Mouse (Mus musculus) midbrain, embryonic 14.5 days (tissue): Measurements from ENCODE around the gene Chd4. TPM values are rescaled to one million over a fixed set of nuclear protein-coding genes. Genes with fewer than 3 reads are reported as not detected.
A peak's percentile ranks its signal among the peaks of the same experiment; 100 is the strongest.
"Not testable (repeated sequence)": the region's sequence is repeated elsewhere in the genome, so short reads cannot be mapped to it uniquely, and the experiment has no call there.

Experiments used
- ATAC-seq: fragments of 200-750 bp; cut with Nextera tagmentation; 2 replicates; pipeline ENCODE4 v1.8.0; 2017; ENCODE audit warnings: moderate number of reproducible peaks, moderate library complexity; ENCODE audit not compliant: low FRiP score, low TSS enrichment
- DNase-seq: peaks from one replicate; pipeline ENCODE4 v3.0.0-alpha.2; 2015
- H3K27ac ChIP-seq: fragments of 300-500 bp; sonication (generic); replicated peaks from 2 replicates; pipeline ENCODE4 v1.5.1; 2014; ENCODE audit warnings: mild to moderate bottlenecking, low read depth, low read length, moderate library complexity
- H3K27me3 ChIP-seq: fragments of 300-500 bp; sonication (generic); 2 replicates; pipeline ENCODE4 v1.6.1; 2014; ENCODE audit warnings: low read length, control low read depth, mixed read lengths; ENCODE audit not compliant: control insufficient read depth, insufficient read depth
- H3K36me3 ChIP-seq: fragments of 300-500 bp; sonication (generic); 2 replicates; pipeline ENCODE4 v1.6.1; 2014; ENCODE audit warnings: low read length, control low read depth; ENCODE audit not compliant: control insufficient read depth, insufficient read depth
- H3K4me1 ChIP-seq: fragments of 300-500 bp; sonication (generic); 2 replicates; pipeline ENCODE4 v1.6.1; 2014; ENCODE audit warnings: mild to moderate bottlenecking, antibody characterized with exemption, low read length, control low read depth; ENCODE audit not compliant: control insufficient read depth, insufficient read depth
- H3K4me2 ChIP-seq: fragments of 300-500 bp; sonication (generic); 2 replicates; pipeline ENCODE4 v1.6.1; 2014; ENCODE audit warnings: mild to moderate bottlenecking, low read length, moderate library complexity
- H3K4me3 ChIP-seq: fragments of 300-500 bp; sonication (generic); replicated peaks from 2 replicates; pipeline ENCODE4 v1.5.1; 2014; ENCODE audit warnings: low read depth, low read length
- H3K9ac ChIP-seq: fragments of 300-500 bp; sonication (generic); replicated peaks from 2 replicates; pipeline ENCODE4 v1.6.1; 2014; ENCODE audit warnings: mild to moderate bottlenecking, low read length, moderate library complexity
- H3K9me3 ChIP-seq: fragments of 300-500 bp; sonication (generic); 2 replicates; pipeline ENCODE4 v1.6.1; 2016; ENCODE audit warnings: low read length, control low read depth, mixed read lengths; ENCODE audit not compliant: control insufficient read depth
- WGBS: fragments of 180-500 bp; shearing (Covaris S2); extraction: QIAGEN DNeasy Blood & Tissue Kit; methylation state at CpG from one replicate; pipeline ENCODE4 v1.1.7; 2014; 5-methylcytosine and 5-hydroxymethylcytosine counted together
- polyA plus RNA-seq: library from polyadenylated mRNA; unstranded; fragments of >200 nt; fragmentation: Nextera tagmentation; extraction: Ambion mirVana; gene quantifications from 2 replicates; pipeline ENCODE4 v1.2.1, GENCODE M21; 2014

Chd4 gene
- polyA plus RNA-seq, 1 experiment from 2014 or later = 90.6 TPM

- peak overlapping the region; percentile 70 for H3K27ac ChIP-seq
- H3K9ac ChIP-seq = no peak overlapping the region; the same call in 1 of the 2 replicates
- H3K4me1 ChIP-seq = 0 out of 2 replicates have a peak, but pooled peaks cover 2% of the 10 kb centered on the region
- peaks cover 62% of the 10 kb centered on the region for H3K36me3 ChIP-seq
- no peak overlapping the region for H3K4me2 ChIP-seq
- no peak for DNase-seq
- no peak overlapping the region for H3K4me3 ChIP-seq
- no peaks in the 10 kb centered on the region for H3K27me3 ChIP-seq
- no peak for ATAC-seq
- H3K9me3 ChIP-seq = no peaks in the 10 kb centered on the region
- 12% methylated on average over 7 of the region's 7 CpGs for WGBS
Observed at GRCm38 (mm10) chr6:125156903-125157614, 61.3 kb downstream of the Chd4 start.

GRCm38 (mm10) chr6:125158944-125159492 is 63.2 kb downstream of the Chd4 start:
- no peak for DNase-seq

GRCm38 (mm10) chr6:125159773-125160557 is 64.2 kb downstream of the Chd4 start:
- peaks cover 55% of the 10 kb centered on the region for H3K36me3 ChIP-seq

More at GRCm38 (mm10) chr6:125158944-125159492, 63.2 kb downstream of the Chd4 start:
- no peak overlapping the region for H3K4me3 ChIP-seq
- H3K9me3 ChIP-seq = no peaks in the 10 kb centered on the region
- no peak overlapping the region for H3K27ac ChIP-seq
- no peaks in the 10 kb centered on the region for H3K27me3 ChIP-seq
- WGBS = 86% methylated on average over 15 of the region's 15 CpGs
- peaks cover 10% of the 10 kb centered on the region for H3K4me1 ChIP-seq
- peaks cover 57% of the 10 kb centered on the region for H3K36me3 ChIP-seq
- no peak overlapping the region for H3K4me2 ChIP-seq
- H3K9ac ChIP-seq = no peak overlapping the region
- ATAC-seq = no peak

GRCm38 (mm10) chr6:125160558-125160853 is 64.7 kb downstream of the Chd4 start:
- ATAC-seq (no peak), DNase-seq (no peak)
- Histone ChIP-seq H3K27ac (no peak overlapping the region), H3K4me1 (peaks cover 12% of the 10 kb centered on the region), H3K36me3 (peaks cover 55% of the 10 kb centered on the region), H3K27me3 (no peaks in the 10 kb centered on the region), H3K9ac (no peak overlapping the region), H3K4me3 (no peak overlapping the region), H3K9me3 (no peaks in the 10 kb centered on the region), H3K4me2 (no peak overlapping the region)
- WGBS = 42% methylated on average over 10 of the region's 10 CpGs

More at GRCm38 (mm10) chr6:125159773-125160557, 64.2 kb downstream of the Chd4 start:
- ATAC-seq (no peak), DNase-seq (no peak)
- no peak overlapping the region for H3K4me2 ChIP-seq
- no peaks in the 10 kb centered on the region for H3K9me3 ChIP-seq
- H3K4me1 ChIP-seq = peaks cover 12% of the 10 kb centered on the region
- WGBS = 88% methylated on average over 7 of the region's 7 CpGs
- no peak overlapping the region for H3K27ac ChIP-seq
- no peak overlapping the region; the same call in 1 of the 2 replicates for H3K9ac ChIP-seq
- H3K4me3 ChIP-seq = no peak overlapping the region
- no peaks in the 10 kb centered on the region for H3K27me3 ChIP-seq

GRCm38 (mm10) chr6:125160854-125161760 is 65.3 kb downstream of the Chd4 start:
- peaks cover 53% of the 10 kb centered on the region for H3K36me3 ChIP-seq
- WGBS = 17% methylated on average over 22 of the region's 22 CpGs
- H3K27me3 ChIP-seq = no peaks in the 10 kb centered on the region
- no peak overlapping the region for H3K9ac ChIP-seq
- H3K4me1 ChIP-seq = peaks cover 14% of the 10 kb centered on the region
- H3K9me3 ChIP-seq = no peaks in the 10 kb centered on the region
- no peak for DNase-seq
- H3K4me2 ChIP-seq = no peak overlapping the region
- ATAC-seq = no peak
- no peak overlapping the region for H3K27ac ChIP-seq
- H3K4me3 ChIP-seq = no peak overlapping the region

- H3K9me3 ChIP-seq, H3K27ac ChIP-seq, H3K4me2 ChIP-seq, H3K4me3 ChIP-seq, ATAC-seq, H3K27me3 ChIP-seq, H3K9ac ChIP-seq: not testable (repeated sequence)
- WGBS = 1% methylated on average over 3 of the region's 5 CpGs
- H3K36me3 ChIP-seq = peaks cover 51% of the 10 kb centered on the region
- DNase-seq = peak; percentile 84
- H3K4me1 ChIP-seq = peaks cover 23% of the 10 kb centered on the region
Observed at GRCm38 (mm10) chr6:125161971-125162370, 66.2 kb downstream of the Chd4 start.

GRCm38 (mm10) chr6:125162615-125163305 is 67.0 kb downstream of the Chd4 start:
- H3K36me3 ChIP-seq = peaks cover 56% of the 10 kb centered on the region
- H3K9ac ChIP-seq = not testable (repeated sequence)

More at GRCm38 (mm10) chr6:125162615-125163305, 67.0 kb downstream of the Chd4 start:
- not testable (repeated sequence) for ATAC-seq, H3K9me3 ChIP-seq, DNase-seq, H3K4me2 ChIP-seq, H3K27me3 ChIP-seq, H3K4me3 ChIP-seq, H3K27ac ChIP-seq
- H3K4me1 ChIP-seq = peaks cover 27% of the 10 kb centered on the region
- WGBS = 73% methylated on average over 12 of the region's 16 CpGs
